ENCODE assay signal across 8 mouse cellular contexts in genomic region chr12:13129677-13130082, GRCm38 (mm10).
DNase-seq lines count a peak whose midpoint lies in the region; ATAC-seq and TF ChIP-seq lines count a peak whose summit lies in the region.

No protein-coding gene starts in this region.

- TF ChIP-seq CTCF in stomach, postnatal 0 days (IDR thresholded peaks at IDR 0.05; ENCODE audit: low read depth), result no peak

- WGBS in stomach, embryonic 15.5 days, result 57% methylated on average over 8 of the region's 8 CpGs
- WGBS in stomach, postnatal 0 days, result 54% methylated on average over 8 of the region's 8 CpGs
- 78% methylated on average over 7 of the region's 8 CpGs for WGBS in forebrain, embryonic 13.5 days

- no peaks in the 10 kb centered on the region for H3K4me1 ChIP-seq in stomach, embryonic 15.5 days
- no peaks in the 10 kb centered on the region for H3K4me1 ChIP-seq in stomach, postnatal 0 days (replicated peaks; ENCODE audit: control insufficient read depth, insufficient read depth)
- no peaks in the 10 kb centered on the region for H3K4me1 ChIP-seq in forebrain, embryonic 13.5 days

- no peaks in the 10 kb centered on the region for H3K9me3 ChIP-seq in stomach, embryonic 15.5 days
- no peaks in the 10 kb centered on the region; the same call in 1 of the 2 replicates for H3K9me3 ChIP-seq in stomach, postnatal 0 days (ENCODE audit: control insufficient read depth, low read length)
- H3K9me3 ChIP-seq in forebrain, embryonic 13.5 days (replicated peaks), result no peaks in the 10 kb centered on the region

- H3K27me3 ChIP-seq in stomach, embryonic 15.5 days (replicated peaks), result no peaks in the 10 kb centered on the region
- H3K27me3 ChIP-seq in stomach, postnatal 0 days (ENCODE audit: control insufficient read depth, insufficient read depth, low read length), result no peaks in the 10 kb centered on the region
- no peaks in the 10 kb centered on the region for H3K27me3 ChIP-seq in forebrain, embryonic 13.5 days

- no peak for TF ChIP-seq EP300 in stomach, postnatal 0 days (optimal IDR thresholded peaks at IDR 0.05)

- ATAC-seq in stomach, embryonic 15.5 days (ENCODE audit: insufficient read depth, low FRiP score, low read depth), result peak; percentile 59; the same call in 1 of the 2 replicates
- ATAC-seq in stomach, postnatal 0 days (ENCODE audit: low FRiP score, low TSS enrichment), result no peak
- no peak for ATAC-seq in forebrain, embryonic 13.5 days
- no peak for ATAC-seq in monocyte, adult 5-6 weeks (replicated peaks; ENCODE audit: insufficient number of reproducible peaks, low FRiP score, low TSS enrichment, poor library complexity, severe bottlenecking)

- H3K27ac ChIP-seq in stomach, embryonic 15.5 days, result no peak overlapping the region
- H3K27ac ChIP-seq in stomach, postnatal 0 days (replicated peaks), result no peak overlapping the region
- H3K27ac ChIP-seq in forebrain, embryonic 13.5 days, result no peak overlapping the region

- H3K4me2 ChIP-seq in stomach, embryonic 15.5 days, result no peak overlapping the region
- H3K4me2 ChIP-seq in stomach, postnatal 0 days (replicated peaks; ENCODE audit: low read depth), result no peak overlapping the region
- no peak overlapping the region for H3K4me2 ChIP-seq in forebrain, embryonic 13.5 days

- no peak overlapping the region for H3K9ac ChIP-seq in stomach, embryonic 15.5 days
- no peak overlapping the region for H3K9ac ChIP-seq in stomach, postnatal 0 days (ENCODE audit: low read length)
- no peak overlapping the region for H3K9ac ChIP-seq in forebrain, embryonic 13.5 days

- H3K36me3 ChIP-seq in stomach, embryonic 15.5 days, result no peaks in the 10 kb centered on the region
- H3K36me3 ChIP-seq in stomach, postnatal 0 days (ENCODE audit: control insufficient read depth, insufficient read depth, low read length), result no peaks in the 10 kb centered on the region
- H3K36me3 ChIP-seq in forebrain, embryonic 13.5 days (ENCODE audit: poor library complexity, severe bottlenecking), result no peaks in the 10 kb centered on the region

- no peak overlapping the region for H3K4me3 ChIP-seq in stomach, embryonic 15.5 days (replicated peaks)
- no peak overlapping the region for H3K4me3 ChIP-seq in stomach, postnatal 0 days (ENCODE audit: low read depth, low read length)
- no peak overlapping the region for H3K4me3 ChIP-seq in forebrain, embryonic 13.5 days

- no peak for DNase-seq in stomach, postnatal 0 days (ENCODE audit: low spot score)
- peak; percentile 50 to 67 for DNase-seq in heart, adult 9 months (ENCODE audit: low spot score in 2 of 2)
- peak; percentile 92 for DNase-seq in kidney, postnatal 10 days
- peak; percentile 27 for DNase-seq in skeletal muscle tissue, adult 2 months (ENCODE audit: low read depth, low spot score)
- DNase-seq in layer of hippocampus, postnatal 10 days (ENCODE audit: low spot score in 2 of 2), result no peak

Comparison
In these comparisons a context has a peak if more than half of its experiments do, and no peak if none do; other contexts are left out.
1. DNase-seq: peak in heart, adult 9 months (2 of 2), kidney, postnatal 10 days (single experiment) and skeletal muscle tissue, adult 2 months (single experiment); none in stomach, postnatal 0 days (single experiment) and layer of hippocampus, postnatal 10 days (0 of 2).